ENCODE assay signal across 20 mouse cellular contexts in the genomic region with DNA sequence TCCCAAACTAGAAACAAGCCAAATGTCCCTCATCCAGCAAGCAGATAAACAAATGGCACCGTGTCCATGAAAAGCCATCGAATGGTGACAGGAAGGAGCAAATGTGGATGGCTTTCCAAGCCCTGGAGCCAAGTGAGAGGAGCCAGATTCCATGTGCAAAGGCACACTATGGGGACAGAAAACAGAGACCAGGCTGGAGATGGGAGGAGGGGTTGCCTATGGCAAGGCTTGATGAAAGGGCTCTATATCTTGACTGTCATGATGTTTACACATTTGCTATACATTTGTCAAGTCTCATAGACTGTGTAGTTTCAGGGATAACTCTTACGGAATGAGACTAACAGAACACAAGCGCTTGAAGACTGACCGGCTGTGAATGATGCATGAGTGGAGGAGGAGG.
"Had no signal": no experiment of that assay in that cellular context is flagged by ENCODE, and none has a peak within 500 bp of the region (broad histone marks: within the 10 kb centered on the region; RNA-seq: fewer than 3 reads in every experiment).

No protein-coding gene starts in this region.

- H3K36me3 ChIP-seq: limb, embryonic 10.5 days; limb, embryonic 13.5 days; liver, embryonic 12.5 days; liver, embryonic 15.5 days; midbrain, embryonic 12.5 days; midbrain, embryonic 15.5 days; neural tube, embryonic 12.5 days; neural tube, embryonic 15.5 days had no signal

- H3K27me3 ChIP-seq: limb, embryonic 13.5 days; midbrain, embryonic 15.5 days; neural tube, embryonic 12.5 days; neural tube, embryonic 15.5 days had no signal

- H3K9ac ChIP-seq: limb, embryonic 13.5 days; liver, embryonic 12.5 days; liver, embryonic 15.5 days; midbrain, embryonic 12.5 days; midbrain, embryonic 15.5 days; neural tube, embryonic 12.5 days; neural tube, embryonic 15.5 days had no signal

- ATAC-seq: liver, embryonic 12.5 days; midbrain, embryonic 15.5 days had no signal

- H3K9me3 ChIP-seq: limb, embryonic 10.5 days; limb, embryonic 13.5 days; liver, embryonic 12.5 days; liver, embryonic 15.5 days; midbrain, embryonic 12.5 days; midbrain, embryonic 15.5 days; neural tube, embryonic 12.5 days; neural tube, embryonic 15.5 days had no signal

- H3K4me3 ChIP-seq: limb, embryonic 10.5 days; limb, embryonic 13.5 days; liver, embryonic 12.5 days; liver, embryonic 15.5 days; midbrain, embryonic 12.5 days; midbrain, embryonic 15.5 days; neural tube, embryonic 12.5 days; neural tube, embryonic 15.5 days had no signal

- H3K4me1 ChIP-seq: neural tube, embryonic 12.5 days had no signal

- H3K27ac ChIP-seq: limb, embryonic 10.5 days; limb, embryonic 13.5 days; liver, embryonic 12.5 days; liver, embryonic 15.5 days; macrophage; midbrain, embryonic 12.5 days; midbrain, embryonic 15.5 days; neural tube, embryonic 12.5 days; neural tube, embryonic 15.5 days had no signal

- DNase-seq: kidney, adult 18-20 months; kidney, adult 9 months; kidney, postnatal 14 days; kidney, postnatal 4 days; liver; lung, postnatal 14 days; right cerebral cortex, adult 18-20 months; right cerebral cortex, postnatal 14 days; right cerebral cortex, postnatal 4 days; thymus, adult 18-20 months; thymus, postnatal 36 days had no signal

- H3K4me2 ChIP-seq: limb, embryonic 13.5 days; liver, embryonic 12.5 days; liver, embryonic 15.5 days; midbrain, embryonic 12.5 days; midbrain, embryonic 15.5 days; neural tube, embryonic 12.5 days; neural tube, embryonic 15.5 days had no signal
